Mouse (Mus musculus) hindbrain, embryonic 13.5 days (tissue): Measurements from ENCODE around the gene Nrxn1. TPM values are rescaled to one million over a fixed set of nuclear protein-coding genes. Genes with fewer than 3 reads are reported as not detected.

Experiments
- ATAC-seq: fragments of 200-750 bp; cut with Nextera tagmentation; 2 replicates; pipeline ENCODE4 v1.8.0; 2017; ENCODE audit warnings: moderate TSS enrichment; ENCODE audit not compliant: low FRiP score
- H3K27ac ChIP-seq: fragments of 300-500 bp; sonication (generic); 2 replicates; pipeline ENCODE4 v1.5.1; 2015; ENCODE audit warnings: inconsistent platforms, mild to moderate bottlenecking, moderate library complexity
- H3K27me3 ChIP-seq: fragments of 300-500 bp; sonication (generic); 2 replicates; pipeline ENCODE4 v1.6.1; 2015; ENCODE audit warnings: mild to moderate bottlenecking, inconsistent platforms
- H3K36me3 ChIP-seq: fragments of 300-500 bp; sonication (generic); 2 replicates; pipeline ENCODE4 v1.6.1; 2015; ENCODE audit warnings: mild to moderate bottlenecking, inconsistent platforms
- H3K4me1 ChIP-seq: fragments of 300-500 bp; sonication (generic); replicated peaks from 2 replicates; pipeline ENCODE4 v1.6.1; 2015; ENCODE audit warnings: inconsistent platforms
- H3K4me2 ChIP-seq: fragments of 300-500 bp; sonication (generic); 2 replicates; pipeline ENCODE4 v1.6.1; 2015; ENCODE audit warnings: inconsistent platforms, mild to moderate bottlenecking, moderate library complexity
- H3K4me3 ChIP-seq: fragments of 300-500 bp; sonication (generic); 2 replicates; pipeline ENCODE4 v1.5.1; 2015; ENCODE audit warnings: mild to moderate bottlenecking, inconsistent platforms
- H3K9ac ChIP-seq: fragments of 300-500 bp; sonication (generic); 2 replicates; pipeline ENCODE4 v1.6.1; 2015; ENCODE audit warnings: mild to moderate bottlenecking, inconsistent platforms
- H3K9me3 ChIP-seq: fragments of 300-500 bp; sonication (generic); 2 replicates; pipeline ENCODE4 v1.6.1; 2016; ENCODE audit warnings: inconsistent platforms
- WGBS: fragments of 180-500 bp; shearing (Covaris S2); methylation state at CpG from one replicate; pipeline ENCODE4 v1.1.7; 2015; 5-methylcytosine and 5-hydroxymethylcytosine counted together
- polyA plus RNA-seq: library from polyadenylated mRNA; unstranded; fragments of >200 nt; fragmentation: Nextera tagmentation; extraction: Ambion mirVana; gene quantifications from 2 replicates; pipeline ENCODE4 v1.2.1, GENCODE M21; 2015

The Nrxn1 gene
- polyA plus RNA-seq, 1 experiment from 2014 or later = 143 TPM

DNA sequence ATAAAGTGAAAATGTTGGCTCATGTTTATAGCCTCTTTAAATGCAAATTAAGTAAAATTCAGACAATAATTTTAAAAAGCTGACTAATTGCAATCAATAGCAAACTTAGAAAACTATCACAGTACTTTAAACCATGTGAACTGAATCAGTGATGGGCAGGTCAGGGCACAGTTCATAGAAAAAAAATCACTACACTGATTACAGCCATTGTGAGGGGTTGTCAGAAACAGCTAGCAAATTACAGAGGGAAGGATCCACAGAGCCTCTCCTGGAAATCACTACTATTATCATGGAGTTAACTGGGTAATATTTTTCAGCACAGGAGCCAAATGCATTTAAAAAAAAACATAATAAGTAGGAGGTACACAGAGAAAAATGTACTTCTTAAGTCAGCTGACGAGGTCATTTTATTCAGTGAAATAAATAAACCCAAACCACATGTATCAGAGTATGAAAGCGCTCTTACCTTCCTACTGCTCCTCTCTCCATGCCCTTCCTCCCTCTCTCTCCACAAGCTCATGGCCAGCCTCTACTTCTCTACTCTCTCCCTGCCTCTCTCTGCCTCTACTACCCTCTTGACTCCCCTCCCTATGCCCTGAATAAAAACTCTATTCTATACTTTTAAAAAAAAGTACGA lies 304.3 kb downstream of the Nrxn1 start:
- no peaks in the 10 kb centered on the region for H3K27me3 ChIP-seq
- no peak overlapping the region for H3K4me2 ChIP-seq
- no peak for ATAC-seq
- H3K9me3 ChIP-seq = no peaks in the 10 kb centered on the region
- no peak overlapping the region for H3K9ac ChIP-seq
- no peaks in the 10 kb centered on the region for H3K36me3 ChIP-seq
- no peak overlapping the region for H3K27ac ChIP-seq
- 86% methylated on average over 3 of the region's 3 CpGs for WGBS
- H3K4me1 ChIP-seq = no peaks in the 10 kb centered on the region
- no peak overlapping the region for H3K4me3 ChIP-seq

GRCm38 (mm10) chr17:90788040-90788439 lies 304.8 kb downstream of the Nrxn1 start:
- Histone ChIP-seq H3K27me3 (no peaks in the 10 kb centered on the region), H3K4me2 (no peak overlapping the region), H3K36me3 (no peaks in the 10 kb centered on the region), H3K27ac (no peak overlapping the region), H3K9ac (no peak overlapping the region), H3K9me3 (no peaks in the 10 kb centered on the region), H3K4me1 (no peaks in the 10 kb centered on the region), H3K4me3 (no peak overlapping the region)
- no peak for ATAC-seq
- WGBS = 30% methylated on average over 1 of the region's 1 CpGs

DNA sequence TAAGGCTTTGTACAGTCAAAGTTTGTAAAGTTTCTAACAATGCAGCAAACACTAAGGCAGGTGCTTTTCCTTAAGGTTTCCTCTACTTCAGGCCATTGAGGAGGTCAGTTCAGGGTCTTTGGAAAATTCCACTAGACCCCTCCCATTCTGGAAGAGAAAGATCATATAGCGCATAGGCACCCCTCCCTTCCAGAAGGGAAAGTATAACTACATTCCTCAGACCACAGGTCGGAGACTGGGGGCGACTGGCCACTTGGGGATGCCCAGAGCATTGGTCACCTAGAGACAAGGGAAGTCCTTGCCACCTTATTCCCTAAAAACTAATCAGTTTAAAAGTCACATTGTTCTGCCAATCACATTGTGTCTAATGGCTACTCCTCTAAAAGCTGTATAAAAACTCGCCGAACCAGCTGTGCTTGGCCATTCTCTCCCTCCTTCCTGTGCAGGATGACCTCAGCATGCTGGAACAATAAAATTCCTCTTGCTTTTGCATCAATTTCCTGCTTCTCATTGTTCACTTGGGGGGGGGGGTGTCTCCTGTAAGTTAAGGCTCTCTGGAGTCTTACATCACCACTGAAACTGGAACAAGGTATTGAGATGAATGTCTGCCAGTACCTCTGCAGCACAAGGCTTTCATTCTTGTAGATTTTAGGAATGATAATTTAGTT lies 305.6 kb downstream of the Nrxn1 start:
- H3K27ac ChIP-seq = no peak overlapping the region
- H3K4me1 ChIP-seq = no peaks in the 10 kb centered on the region
- no peak overlapping the region for H3K9ac ChIP-seq
- no peaks in the 10 kb centered on the region for H3K36me3 ChIP-seq
- no peak for ATAC-seq
- H3K27me3 ChIP-seq = no peaks in the 10 kb centered on the region
- 76% methylated on average over 5 of the region's 5 CpGs for WGBS
- H3K4me3 ChIP-seq = no peak overlapping the region
- no peaks in the 10 kb centered on the region for H3K9me3 ChIP-seq
- no peak overlapping the region for H3K4me2 ChIP-seq

GRCm38 (mm10) chr17:90780481-90780880 lies 312.4 kb downstream of the Nrxn1 start:
- Histone ChIP-seq H3K4me1 (no peaks in the 10 kb centered on the region), H3K9me3 (no peaks in the 10 kb centered on the region), H3K9ac (no peak overlapping the region), H3K4me3 (no peak overlapping the region), H3K27ac (no peak overlapping the region), H3K4me2 (no peak overlapping the region), H3K27me3 (no peaks in the 10 kb centered on the region), H3K36me3 (no peaks in the 10 kb centered on the region)
- 82% methylated on average over 1 of the region's 1 CpGs for WGBS
- ATAC-seq = no peak

GRCm38 (mm10) chr17:90775397-90775796 lies 317.5 kb downstream of the Nrxn1 start:
- 91% methylated on average over 3 of the region's 3 CpGs for WGBS
- H3K4me2 ChIP-seq = no peak overlapping the region
- H3K27me3 ChIP-seq = no peaks in the 10 kb centered on the region
- H3K27ac ChIP-seq = no peak overlapping the region
- no peak overlapping the region for H3K9ac ChIP-seq
- H3K9me3 ChIP-seq = no peaks in the 10 kb centered on the region
- H3K36me3 ChIP-seq = no peaks in the 10 kb centered on the region
- no peak overlapping the region for H3K4me3 ChIP-seq
- no peaks in the 10 kb centered on the region for H3K4me1 ChIP-seq
- no peak for ATAC-seq

- no peaks in the 10 kb centered on the region for H3K9me3 ChIP-seq
- WGBS = 86% methylated on average over 3 of the region's 3 CpGs
- H3K4me3 ChIP-seq = no peak overlapping the region
- no peak overlapping the region for H3K9ac ChIP-seq
- ATAC-seq = no peak
- no peak overlapping the region for H3K4me2 ChIP-seq
- H3K27me3 ChIP-seq = no peaks in the 10 kb centered on the region
- no peaks in the 10 kb centered on the region for H3K36me3 ChIP-seq
- H3K27ac ChIP-seq = no peak overlapping the region
- H3K4me1 ChIP-seq = peaks cover 6% of the 10 kb centered on the region
Measured at GRCm38 (mm10) chr17:90773233-90773632, 319.6 kb downstream of the Nrxn1 start.

DNA sequence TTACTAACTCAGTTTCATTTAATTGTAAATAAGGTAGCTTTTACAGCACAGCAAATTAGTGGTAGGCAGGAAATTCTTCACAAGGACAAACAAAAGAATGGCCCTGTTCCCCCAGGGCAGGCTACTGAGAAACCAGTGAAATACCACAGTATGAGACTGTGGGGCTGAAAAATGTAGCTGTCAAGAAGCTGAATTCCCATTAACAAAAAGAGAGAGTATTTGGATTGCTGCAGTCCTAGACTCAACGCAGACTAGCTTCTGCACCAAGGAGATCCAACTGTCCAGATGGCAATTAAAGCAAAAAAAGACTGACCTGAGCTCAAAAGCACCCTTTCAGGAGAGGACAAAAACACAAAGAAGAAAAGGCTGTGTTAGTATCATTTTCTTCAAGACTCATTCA lies 324.7 kb downstream of the Nrxn1 start:
- Histone ChIP-seq H3K9ac (no peak overlapping the region), H3K27ac (peak overlapping the region; percentile 62), H3K36me3 (no peaks in the 10 kb centered on the region), H3K4me3 (no peak overlapping the region), H3K9me3 (no peaks in the 10 kb centered on the region), H3K4me2 (no peak overlapping the region), H3K27me3 (no peaks in the 10 kb centered on the region), H3K4me1 (peaks cover 12% of the 10 kb centered on the region)
- ATAC-seq = peak; percentile 74
- 16% methylated on average over 1 of the region's 1 CpGs for WGBS

DNA sequence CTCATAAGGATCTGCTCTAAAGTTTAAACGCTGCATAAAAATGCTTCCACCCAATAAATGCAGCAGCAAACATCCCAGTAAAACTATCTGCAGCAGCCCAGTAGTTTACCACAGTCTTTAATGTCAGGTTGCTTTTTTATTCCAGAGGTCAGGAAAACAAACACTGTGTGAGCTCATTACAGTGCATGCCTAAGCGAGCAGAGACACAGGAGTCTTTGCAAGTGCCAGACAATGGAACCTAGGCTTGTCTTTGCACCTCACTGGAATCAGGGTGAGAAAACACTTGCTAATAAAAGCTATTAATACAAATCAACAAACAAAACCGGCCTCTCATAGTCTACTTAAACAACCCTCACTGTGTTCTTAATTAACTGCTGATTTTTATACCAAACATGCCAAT lies 365.7 kb downstream of the Nrxn1 start:
- Histone ChIP-seq H3K27ac (no peak overlapping the region), H3K4me3 (no peak overlapping the region)
- ATAC-seq = no peak

GRCm38 (mm10) chr17:90704773-90705172 lies 388.1 kb downstream of the Nrxn1 start:
- Histone ChIP-seq H3K27me3 (no peaks in the 10 kb centered on the region), H3K4me3 (no peak overlapping the region), H3K36me3 (no peaks in the 10 kb centered on the region), H3K9me3 (no peaks in the 10 kb centered on the region), H3K9ac (no peak overlapping the region), H3K4me1 (peaks cover 3% of the 10 kb centered on the region; the same call in 1 of the 2 replicates), H3K4me2 (no peak overlapping the region), H3K27ac (no peak overlapping the region)
- WGBS = 48% methylated on average over 4 of the region's 4 CpGs
- ATAC-seq = peak; percentile 66

More for the DNA sequence above, 365.7 kb downstream of the Nrxn1 start:
- WGBS = 20% methylated on average over 3 of the region's 3 CpGs
- Histone ChIP-seq H3K9ac (no peak overlapping the region), H3K27me3 (no peaks in the 10 kb centered on the region), H3K36me3 (no peaks in the 10 kb centered on the region), H3K4me2 (no peak overlapping the region), H3K9me3 (no peaks in the 10 kb centered on the region), H3K4me1 (peaks cover 6% of the 10 kb centered on the region; the same call in 1 of the 2 replicates)

DNA sequence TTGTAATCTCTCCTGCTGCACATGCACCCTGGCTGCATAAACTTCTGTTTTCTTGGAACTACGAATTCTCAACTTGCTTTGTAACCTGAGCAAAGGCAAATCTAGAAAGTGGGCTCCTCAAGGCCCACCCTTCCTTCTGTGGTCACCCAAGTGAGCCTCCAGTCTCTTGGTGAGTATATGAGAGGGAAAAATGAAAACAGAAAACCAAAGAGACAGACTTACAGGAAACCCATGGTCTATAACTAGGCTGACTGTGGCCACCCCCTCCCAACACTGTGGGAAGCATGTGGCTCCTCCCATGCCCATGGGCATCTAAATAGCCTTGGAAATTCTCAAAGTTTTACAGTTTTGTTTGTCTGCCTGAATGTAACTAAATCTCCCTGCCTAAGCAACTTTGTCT lies 390.2 kb downstream of the Nrxn1 start:
- 81% methylated on average over 1 of the region's 1 CpGs for WGBS
- H3K4me2 ChIP-seq = no peak overlapping the region
- H3K9ac ChIP-seq = no peak overlapping the region
- no peaks in the 10 kb centered on the region for H3K9me3 ChIP-seq
- H3K27me3 ChIP-seq = no peaks in the 10 kb centered on the region
- H3K4me1 ChIP-seq = peaks cover 3% of the 10 kb centered on the region
- H3K4me3 ChIP-seq = no peak overlapping the region
- H3K36me3 ChIP-seq = no peaks in the 10 kb centered on the region
- no peak for ATAC-seq
- no peak overlapping the region for H3K27ac ChIP-seq

DNA sequence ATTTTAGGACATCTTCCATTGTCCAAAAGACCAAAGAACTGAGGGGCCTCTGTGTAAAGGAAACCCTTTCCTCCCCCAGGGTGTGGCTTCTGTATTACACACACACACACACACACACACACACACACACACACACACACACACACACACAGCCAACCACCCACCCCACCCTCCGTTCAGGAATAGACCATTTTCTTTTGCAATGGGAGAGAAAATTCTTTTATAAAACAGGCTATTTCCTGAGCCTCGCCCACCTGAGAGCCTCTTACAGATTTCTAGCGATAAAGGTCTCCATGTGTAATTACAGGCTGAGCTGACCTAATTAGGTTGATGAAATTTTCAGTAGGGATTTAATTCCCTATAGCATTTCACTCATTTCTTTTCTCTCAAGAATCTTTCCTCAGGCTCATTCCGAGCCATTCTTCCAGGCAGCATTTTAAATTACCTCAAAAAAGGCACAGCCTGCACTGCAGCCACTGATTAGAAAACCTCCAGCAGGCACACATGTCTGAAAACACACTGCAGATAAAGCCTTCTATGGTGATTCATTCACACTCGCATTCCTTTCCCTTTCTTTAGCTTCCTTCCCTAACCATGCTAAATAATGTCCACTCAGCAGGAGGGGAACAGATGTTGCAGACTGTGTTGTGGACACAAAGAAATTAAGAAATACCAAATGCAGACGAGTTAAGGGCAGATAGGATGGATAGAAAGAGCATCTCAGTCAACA lies 396.6 kb downstream of the Nrxn1 start:
- Histone ChIP-seq H3K27me3 (no peaks in the 10 kb centered on the region), H3K9me3 (no peaks in the 10 kb centered on the region), H3K4me2 (0 out of 2 replicates have a peak overlapping the region, but pooled peaks have one; percentile 10), H3K27ac (peak overlapping the region; percentile 81), H3K4me3 (no peak overlapping the region), H3K9ac (0 out of 2 replicates have a peak overlapping the region, but pooled peaks have one; percentile 5), H3K4me1 (peaks cover 22% of the 10 kb centered on the region), H3K36me3 (no peaks in the 10 kb centered on the region)
- 5% methylated on average over 6 of the region's 6 CpGs for WGBS
- ATAC-seq = peak; percentile 78

DNA sequence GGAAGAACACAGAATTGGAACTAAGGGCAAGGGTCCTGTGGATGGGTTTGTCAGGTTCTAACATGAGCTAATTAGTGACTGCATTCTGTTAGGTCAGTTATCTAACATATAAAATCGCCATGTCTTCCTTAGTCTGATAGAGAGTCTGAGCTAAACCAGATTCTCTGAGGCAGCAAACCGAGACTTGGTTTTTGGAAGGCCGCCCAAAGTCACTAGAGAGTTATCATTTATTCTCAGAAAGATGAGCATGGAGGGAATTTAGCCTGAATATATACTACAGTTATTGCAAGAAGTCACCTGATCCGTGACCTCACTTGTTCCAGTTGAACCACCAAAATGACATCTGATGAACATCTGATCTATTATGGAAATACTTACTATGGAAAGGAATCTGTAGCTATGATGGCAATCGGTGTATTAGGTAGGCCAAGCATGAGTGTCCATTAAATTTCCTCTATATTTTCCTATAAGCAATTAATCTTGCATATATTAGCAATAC lies 397.7 kb downstream of the Nrxn1 start:
- H3K36me3 ChIP-seq = no peaks in the 10 kb centered on the region
- no peak overlapping the region for H3K9ac ChIP-seq
- H3K4me1 ChIP-seq = peaks cover 22% of the 10 kb centered on the region
- peak overlapping the region; percentile 81 for H3K27ac ChIP-seq
- no peak for ATAC-seq
- no peak overlapping the region for H3K4me3 ChIP-seq
- 85% methylated on average over 5 of the region's 5 CpGs for WGBS
- no peaks in the 10 kb centered on the region for H3K27me3 ChIP-seq
- no peak overlapping the region for H3K4me2 ChIP-seq
- H3K9me3 ChIP-seq = no peaks in the 10 kb centered on the region
